Mouse (Mus musculus) cerebellum, adult 2 months (tissue): ENCODE results near the gene Gnl3l. TPM values are rescaled to one million over a fixed set of nuclear protein-coding genes. Genes with fewer than 3 reads are reported as not detected.

ENCODE experiments used
- DNase-seq, 2 experiments: peaks; one replicate each; pipeline ENCODE4 v3.0.0; 2021
- H3K27ac ChIP-seq: fragments of 200-500 bp; 2 replicates; pipeline ENCODE4 v1.5.1; 2012; ENCODE audit warnings: low read length, control low read depth, inconsistent platforms; ENCODE audit not compliant: insufficient read depth
- H3K27me3 ChIP-seq: fragments of 200-500 bp; 2 replicates; pipeline ENCODE4 v1.6.1; 2012; ENCODE audit warnings: inconsistent platforms, mild to moderate bottlenecking, low read length, moderate library complexity; ENCODE audit not compliant: control insufficient read depth, insufficient read depth
- H3K4me1 ChIP-seq: fragments of 200-500 bp; 2 replicates; pipeline ENCODE4 v1.6.1; 2011; ENCODE audit warnings: low read length; ENCODE audit not compliant: control insufficient read depth, insufficient read depth
- H3K4me3 ChIP-seq: fragments of 200-500 bp; replicated peaks from 2 replicates; pipeline ENCODE3; 2011; ENCODE audit warnings: mild to moderate bottlenecking, low read depth, low read length, control low read depth; ENCODE audit not compliant: insufficient read depth
- CTCF ChIP-seq: fragments of 200-500 bp; IDR thresholded peaks from 2 replicates; pipeline ENCODE4 v1.5.1; 2011; ENCODE audit warnings: low read depth, mild to moderate bottlenecking, control low read depth, low read length, moderate library complexity, borderline replicate concordance; ENCODE audit not compliant: insufficient read depth
- POLR2A ChIP-seq: fragments of 200-500 bp; IDR thresholded peaks from 2 replicates; pipeline ENCODE4 v1.6.1; 2011; ENCODE audit warnings: low read length, control low read depth, borderline replicate concordance; ENCODE audit not compliant: insufficient read depth
- WGBS: fragments of 180-500 bp; shearing (Covaris S2); methylation state at CpG from one replicate; pipeline ENCODE4 v1.1.7; 2018; 5-methylcytosine and 5-hydroxymethylcytosine counted together
- polyA plus RNA-seq: library from polyadenylated mRNA; depleted of rRNA; stranded (reverse); fragments of >200 nt; gene quantifications from 2 replicates; pipeline ENCODE4 v1.2.3, GENCODE M21; 2012; rRNA removed

Gnl3l gene
- polyA plus RNA-seq, 1 experiment = 87.4 TPM

DNA sequence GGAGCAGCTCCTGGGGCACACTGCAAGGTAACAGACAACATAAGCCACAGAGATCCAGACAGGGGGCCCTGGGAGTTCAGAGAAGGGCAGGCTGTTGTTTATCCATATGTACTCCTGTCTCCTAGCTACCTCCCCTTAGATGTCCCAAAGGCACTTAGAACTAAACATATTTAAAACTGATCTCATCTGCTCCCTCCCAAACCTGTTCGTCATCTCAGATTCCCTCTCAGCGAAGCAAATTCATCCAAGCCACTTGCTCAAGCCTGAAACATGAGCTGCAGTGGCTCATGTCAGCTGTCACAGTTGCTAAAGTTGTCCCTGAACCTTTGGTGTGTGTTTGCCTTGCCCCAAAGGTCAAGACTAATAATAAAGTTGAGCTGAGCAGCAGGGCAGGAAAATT is 61.7 kb downstream of the Gnl3l start:
- H3K4me3 ChIP-seq = no peak overlapping the region
- no peak for TF ChIP-seq POLR2A
- no peak for TF ChIP-seq CTCF
- no peak overlapping the region for H3K27ac ChIP-seq
- 69% methylated on average over 2 of the region's 2 CpGs for WGBS
- no peaks in the 10 kb centered on the region for H3K4me1 ChIP-seq
- H3K27me3 ChIP-seq = no peaks in the 10 kb centered on the region
- no peak for DNase-seq

GRCm38 (mm10) chrX:150954721-150955120 is 62.4 kb downstream of the Gnl3l start:
- TF ChIP-seq POLR2A (no peak), CTCF (no peak)
- WGBS = 85% methylated on average over 1 of the region's 1 CpGs
- H3K27ac ChIP-seq = no peak overlapping the region
- H3K4me1 ChIP-seq = no peaks in the 10 kb centered on the region
- H3K27me3 ChIP-seq = no peaks in the 10 kb centered on the region
- no peak for DNase-seq
- no peak overlapping the region for H3K4me3 ChIP-seq

Other genes starting within 250 kb of the Gnl3l start
- 68.7 and 70.8 TPM in 2 replicates for gene Maged2, start 203.0 kb downstream of the Gnl3l start, polyA plus RNA-seq
- 16.8 and 16.9 TPM in 2 replicates for gene Fgd1, start 28.8 kb upstream of the Gnl3l start, polyA plus RNA-seq
- gene Tsr2, start 79.2 kb upstream of the Gnl3l start, polyA plus RNA-seq = 54.3 and 58.7 TPM in 2 replicates
- gene Wnk3, start 180.8 kb upstream of the Gnl3l start, polyA plus RNA-seq = 8.2 and 9.0 TPM in 2 replicates